Mouse (Mus musculus) activated CD4-positive, CD25-positive, alpha-beta regulatory T cell, adult 4 months (primary cell): ENCODE results near the gene 1600014C23Rik. TPM values are rescaled to one million over a fixed set of nuclear protein-coding genes. Genes with fewer than 3 reads are reported as not detected.

Source experiments
- ATAC-seq: one replicate; pipeline ENCODE4 v1.8.0; 2017
- polyA plus RNA-seq, 2 experiments: library from polyadenylated mRNA; unstranded; fragments of 100-300 nt; shearing (Covaris generic); gene quantifications; one replicate each; pipeline ENCODE4 v1.2.1; 2017

The 1600014C23Rik gene
- not detected for polyA plus RNA-seq

GRCm38 (mm10) chr17:45733735-45734301 lies at the start of gene 1600014C23Rik:
Gene 1600014C23Rik (minus strand): TSS chr17:45733844.
- ATAC-seq = no peak

- ATAC-seq = no peak
Observed at GRCm38 (mm10) chr17:45778446-45778845, 44.8 kb upstream of the 1600014C23Rik start.

GRCm38 (mm10) chr17:45777431-45777830 lies 43.8 kb upstream of the 1600014C23Rik start:
- no peak for ATAC-seq

- ATAC-seq = no peak
Observed at GRCm38 (mm10) chr17:45776185-45776584, 42.5 kb upstream of the 1600014C23Rik start.

- no peak for ATAC-seq
Observed at GRCm38 (mm10) chr17:45775468-45775867, 41.8 kb upstream of the 1600014C23Rik start.

- no peak for ATAC-seq
Observed at GRCm38 (mm10) chr17:45772566-45772965, 38.9 kb upstream of the 1600014C23Rik start.

GRCm38 (mm10) chr17:45772096-45772495 lies 38.5 kb upstream of the 1600014C23Rik start:
- no peak for ATAC-seq

- no peak for ATAC-seq
Observed at GRCm38 (mm10) chr17:45770441-45770840, 36.8 kb upstream of the 1600014C23Rik start.

- no peak for ATAC-seq
Observed at GRCm38 (mm10) chr17:45769821-45770220, 36.2 kb upstream of the 1600014C23Rik start.

DNA sequence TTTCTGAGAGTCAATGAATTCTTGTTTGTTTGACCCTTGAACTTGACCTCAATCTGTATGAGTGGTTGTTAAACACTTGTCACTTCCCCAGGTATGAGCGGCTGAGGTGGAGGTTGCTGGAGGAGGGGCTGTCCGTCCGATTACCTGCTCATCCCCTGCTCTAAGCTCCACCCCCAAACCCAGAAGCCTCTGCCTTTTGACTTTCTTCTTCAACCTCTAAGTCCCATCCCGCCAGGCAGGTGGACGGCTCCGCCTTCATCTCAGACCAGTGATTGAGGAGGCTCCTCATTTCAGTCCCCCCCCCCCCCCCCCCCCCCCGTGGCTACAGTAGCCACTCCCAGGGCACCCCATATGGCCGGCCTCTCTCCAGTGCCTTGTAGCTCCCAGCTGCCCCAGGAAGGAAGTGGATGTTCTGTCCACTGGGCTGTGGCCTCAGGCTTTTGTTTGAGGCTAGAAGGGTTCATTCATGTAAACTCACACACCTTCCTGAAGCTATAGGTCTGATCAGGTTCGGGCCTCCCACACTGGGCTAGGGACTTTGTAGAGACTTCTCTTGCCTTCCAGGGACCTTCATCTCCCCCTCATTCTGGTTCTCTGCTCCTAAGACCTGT lies 34.0 kb upstream of the 1600014C23Rik start:
- no peak for ATAC-seq

- no peak for ATAC-seq
Observed at GRCm38 (mm10) chr17:45766735-45767535, 33.3 kb upstream of the 1600014C23Rik start.

GRCm38 (mm10) chr17:45765914-45766313 lies 32.3 kb upstream of the 1600014C23Rik start:
- ATAC-seq = no peak

DNA sequence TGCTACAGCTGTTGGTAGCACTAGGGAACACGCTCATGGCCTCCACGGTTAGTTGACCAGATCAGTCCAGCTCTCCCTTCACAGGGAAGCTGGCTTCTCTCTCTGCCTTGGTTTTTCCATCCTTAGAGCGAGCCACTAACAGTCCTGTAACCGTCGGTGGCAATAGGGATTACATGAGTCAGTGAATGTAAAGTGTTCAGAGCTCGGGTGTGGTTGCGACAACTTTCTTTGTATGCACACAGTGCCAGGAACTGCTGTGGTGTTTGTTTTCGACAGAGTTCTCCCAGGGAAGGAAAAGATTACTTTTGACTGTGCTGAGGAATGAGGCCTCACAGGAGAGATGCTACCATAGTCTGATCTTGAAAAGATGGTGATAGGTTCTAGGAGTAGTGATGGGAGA lies 29.5 kb upstream of the 1600014C23Rik start:
- ATAC-seq = no peak

- ATAC-seq = no peak
Observed at GRCm38 (mm10) chr17:45761902-45762301, 28.3 kb upstream of the 1600014C23Rik start.

DNA sequence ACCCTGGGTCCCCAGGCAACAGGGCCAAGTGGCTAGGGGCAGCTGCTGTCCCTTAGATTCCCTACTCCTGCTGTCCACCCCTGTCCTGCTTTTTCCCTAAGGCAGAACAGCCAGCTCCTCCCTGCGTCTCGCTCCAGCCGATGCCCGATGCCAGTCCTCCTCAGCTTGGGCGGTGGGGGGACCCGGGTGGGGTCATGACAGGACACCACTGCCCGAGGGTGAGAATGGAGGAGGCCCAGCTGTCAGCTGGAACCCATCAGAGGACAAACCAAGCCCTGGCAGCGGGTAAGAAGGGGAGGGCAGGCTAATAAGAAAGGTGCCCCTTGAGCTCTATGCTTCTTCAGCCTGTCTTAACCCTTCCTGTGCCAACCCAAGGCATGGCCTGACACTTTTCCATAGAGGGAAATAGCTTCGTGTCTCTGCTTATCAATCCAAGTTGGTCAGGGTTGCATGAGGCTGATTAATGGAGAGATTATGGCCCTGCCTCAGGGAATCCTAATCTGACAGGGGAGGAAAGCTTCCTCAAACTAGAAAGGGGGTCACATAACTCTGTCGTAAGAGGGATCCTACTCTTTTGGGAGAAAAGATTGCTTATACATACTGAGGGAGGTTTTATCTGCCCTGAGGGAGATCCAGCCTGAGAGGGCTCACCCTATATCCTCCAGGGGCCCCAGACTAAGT lies 27.5 kb upstream of the 1600014C23Rik start:
- no peak for ATAC-seq

DNA sequence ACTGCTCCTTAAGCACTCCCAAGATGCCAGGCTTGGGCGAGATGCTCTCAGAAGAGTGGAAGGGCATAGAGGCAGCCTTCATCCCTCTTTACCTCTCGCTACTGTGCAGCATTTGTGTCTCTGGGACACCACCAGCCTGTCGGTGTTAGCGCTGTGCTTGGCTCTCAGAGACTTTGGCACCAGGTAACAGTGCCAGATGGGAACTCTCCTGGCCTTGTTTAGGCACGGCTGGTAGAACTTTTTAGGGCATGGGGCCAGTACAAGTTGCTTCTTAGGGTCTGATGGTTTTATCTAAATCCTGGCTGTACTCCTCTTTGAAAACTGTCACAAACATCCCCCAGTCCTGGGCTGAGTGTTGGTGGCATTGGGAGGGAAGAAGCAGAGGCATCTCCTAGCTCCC lies 26.1 kb upstream of the 1600014C23Rik start:
- ATAC-seq = no peak

DNA sequence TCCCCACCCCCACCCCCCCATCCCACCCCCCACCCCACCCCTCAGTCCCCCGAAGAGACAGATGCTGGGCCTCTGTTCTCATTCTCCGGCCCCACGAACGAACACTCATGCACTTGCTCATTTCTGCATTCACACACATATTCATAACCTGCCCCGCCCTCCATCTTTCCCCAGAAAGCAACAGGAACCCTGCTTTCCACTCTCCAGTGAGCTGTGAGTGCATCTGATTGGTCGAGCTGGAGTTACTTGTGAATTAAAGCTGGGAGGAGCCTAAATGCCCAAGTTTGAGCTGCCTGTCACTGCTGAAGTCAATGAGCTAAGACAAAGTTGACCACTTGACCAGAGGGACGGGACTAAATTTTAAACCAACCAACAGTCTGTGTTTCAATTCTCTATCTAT lies 25.2 kb upstream of the 1600014C23Rik start:
- no peak for ATAC-seq

DNA sequence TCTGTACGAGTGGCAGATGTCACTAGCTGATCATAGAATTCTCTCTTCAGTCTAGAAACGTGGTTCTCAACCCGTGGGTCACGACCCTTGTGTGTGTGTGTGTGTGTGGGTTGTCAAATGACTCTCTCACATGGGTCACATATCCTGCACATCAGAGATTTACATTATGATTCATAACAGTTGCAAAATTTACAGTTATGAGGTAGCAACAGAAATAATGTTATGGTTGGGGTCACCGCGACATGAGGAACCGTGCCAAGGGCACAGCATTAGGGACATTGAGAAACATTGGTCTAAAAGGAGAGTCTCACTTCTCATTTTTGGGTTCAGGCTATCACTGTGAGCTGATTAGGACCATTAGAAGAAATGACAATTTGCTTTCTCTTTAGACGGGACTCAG lies 24.3 kb upstream of the 1600014C23Rik start:
- no peak for ATAC-seq

DNA sequence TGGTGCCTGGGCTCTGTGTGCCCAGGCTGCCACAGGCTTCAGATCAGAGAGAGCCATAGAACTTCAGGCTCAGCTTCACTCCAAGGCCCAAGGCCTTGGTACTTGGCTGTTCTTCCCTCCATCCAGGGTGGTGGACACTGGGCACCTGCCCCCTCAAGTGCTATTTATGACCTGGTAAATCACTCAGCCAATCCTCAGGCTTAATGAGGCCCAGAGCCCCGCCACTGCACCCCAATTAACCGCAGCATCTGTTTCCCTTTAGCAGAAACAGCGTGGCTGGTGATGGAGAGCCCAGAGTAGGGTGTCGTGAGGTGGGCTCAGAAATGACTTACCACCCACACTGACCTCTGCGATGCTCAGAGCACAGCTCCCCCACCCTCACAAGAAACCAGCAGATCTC lies 23.2 kb upstream of the 1600014C23Rik start:
- no peak for ATAC-seq

GRCm38 (mm10) chr17:45756391-45756790 lies 22.7 kb upstream of the 1600014C23Rik start:
- no peak for ATAC-seq

DNA sequence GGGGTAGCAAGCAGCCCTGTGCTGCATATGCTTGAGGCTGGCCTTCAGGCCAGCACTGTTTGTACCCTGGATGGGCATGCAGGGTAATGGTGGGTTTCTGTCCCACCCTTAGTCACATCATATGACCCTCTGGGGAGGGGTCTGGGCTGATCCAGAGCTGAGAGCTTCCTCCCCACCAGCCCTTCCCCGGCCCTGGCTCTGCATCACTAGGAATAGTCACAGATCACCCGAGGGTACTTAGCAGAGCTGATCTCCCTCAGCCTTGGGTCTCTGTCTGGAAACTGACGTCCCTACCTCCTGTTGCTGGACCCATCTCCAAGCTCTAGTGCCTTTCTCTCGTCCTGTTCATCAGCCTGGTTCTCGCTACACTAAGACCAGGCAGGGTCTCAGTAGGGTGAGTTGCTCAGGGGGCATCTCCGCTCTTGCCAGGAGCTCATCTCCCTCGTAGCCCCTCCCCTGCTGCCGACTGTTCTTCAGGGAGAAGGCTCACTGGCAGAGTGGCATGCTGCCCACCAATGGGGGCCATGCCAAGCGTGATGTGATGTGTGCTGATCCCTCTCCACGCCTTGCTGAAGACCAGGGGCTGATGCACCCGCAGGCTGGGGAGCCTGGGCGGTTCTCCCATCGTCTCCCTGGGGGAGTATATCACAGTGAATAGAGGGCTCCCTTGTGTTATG lies 20.7 kb upstream of the 1600014C23Rik start:
- no peak for ATAC-seq

GRCm38 (mm10) chr17:45752678-45753077 lies 19.0 kb upstream of the 1600014C23Rik start:
- no peak for ATAC-seq

- no peak for ATAC-seq
Observed at GRCm38 (mm10) chr17:45752053-45752452, 18.4 kb upstream of the 1600014C23Rik start.
